Mouse (Mus musculus) megakaryocyte, embryonic 14.5 days (primary cell): ENCODE results near the gene Tmem95. TPM values are rescaled to one million over a fixed set of nuclear protein-coding genes. Genes with fewer than 3 reads are reported as not detected.
A peak's percentile ranks its signal among the peaks of the same experiment; 100 is the strongest.

Experiments
- H3K27me3 ChIP-seq: replicated peaks from 2 replicates; pipeline ENCODE3; 2012; ENCODE audit warnings: inconsistent platforms
- H3K36me3 ChIP-seq: replicated peaks from 2 replicates; pipeline ENCODE3; 2012; ENCODE audit warnings: low read length, inconsistent platforms, mixed read lengths
- H3K4me1 ChIP-seq: 2 replicates; pipeline ENCODE4 v1.6.1; 2012; ENCODE audit warnings: inconsistent platforms
- H3K4me3 ChIP-seq: replicated peaks from 2 replicates; pipeline ENCODE3; 2012; ENCODE audit warnings: moderate library complexity, mild to moderate bottlenecking, inconsistent platforms
- H3K9me3 ChIP-seq: 2 replicates; pipeline ENCODE4 v1.6.1; 2012; ENCODE audit warnings: inconsistent platforms
- FLI1 ChIP-seq: IDR thresholded peaks from 2 replicates; pipeline ENCODE4 v1.6.1; 2012; ENCODE audit warnings: low read length, inconsistent platforms, mixed read lengths
- GATA1 ChIP-seq: IDR thresholded peaks from 3 replicates; pipeline ENCODE4 v1.6.1; 2012; ENCODE audit warnings: mixed read lengths, low read length, inconsistent platforms, borderline replicate concordance
- polyA plus RNA-seq: library from polyadenylated mRNA; stranded (reverse); fragments of >175 nt; gene quantifications from 2 replicates; pipeline ENCODE4 v1.2.3, GENCODE M21; 2012; ENCODE audit warnings: low replicate concordance; ENCODE audit not compliant: insufficient read depth

Gene Tmem95
- polyA plus RNA-seq, 1 experiment = not detected

- Histone ChIP-seq H3K27me3 (peaks cover 63% of the 10 kb centered on the region), H3K36me3 (peaks cover 3% of the 10 kb centered on the region), H3K9me3 (no peaks in the 10 kb centered on the region), H3K4me3 (peak overlapping the region; percentile 81), H3K4me1 (peaks cover 40% of the 10 kb centered on the region)
- TF ChIP-seq FLI1 = no peak
- no peak for TF ChIP-seq GATA1
Observed at GRCm38 (mm10) chr11:69834001-69834549, 43.7 kb downstream of the Tmem95 start.

GRCm38 (mm10) chr11:69833554-69833953, 44.3 kb downstream of the Tmem95 start:
- TF ChIP-seq FLI1 = no peak
- TF ChIP-seq GATA1 = no peak
- H3K27me3 ChIP-seq = peaks cover 67% of the 10 kb centered on the region
- H3K4me3 ChIP-seq = peak overlapping the region; percentile 81

GRCm38 (mm10) chr11:69828832-69829231, 49.0 kb downstream of the Tmem95 start:
- TF ChIP-seq FLI1 (no peak), GATA1 (no peak)
- Histone ChIP-seq H3K4me3 (no peak overlapping the region), H3K27me3 (peaks cover 65% of the 10 kb centered on the region), H3K9me3 (peaks cover 12% of the 10 kb centered on the region), H3K4me1 (peaks cover 8% of the 10 kb centered on the region), H3K36me3 (peaks cover 32% of the 10 kb centered on the region)

More at GRCm38 (mm10) chr11:69833554-69833953, 44.3 kb downstream of the Tmem95 start:
- H3K9me3 ChIP-seq = no peaks in the 10 kb centered on the region
- H3K36me3 ChIP-seq = peaks cover 3% of the 10 kb centered on the region
- peaks cover 35% of the 10 kb centered on the region for H3K4me1 ChIP-seq

Other genes with a start within 250 kb of the Tmem95 start
- gene Fxr2, start 245.0 kb downstream of the Tmem95 start, polyA plus RNA-seq = 65.7 and 84.9 TPM in 2 replicates
- gene Sox15, start 222.7 kb downstream of the Tmem95 start, polyA plus RNA-seq = not detected in 2 replicates
- gene Mpdu1, start 215.4 kb downstream of the Tmem95 start, polyA plus RNA-seq = 16.2 and 31.6 TPM in 2 replicates
- 8.7 and 128 TPM in 2 replicates for gene Cd68, start 211.9 kb downstream of the Tmem95 start, polyA plus RNA-seq
- gene Eif4a1, start 205.6 kb downstream of the Tmem95 start, polyA plus RNA-seq = 144 and 601 TPM in 2 replicates
- 54.1 and 94.8 TPM in 2 replicates for gene Senp3, start 195.9 kb downstream of the Tmem95 start, polyA plus RNA-seq
- gene Tnfsf13, start 192.2 kb downstream of the Tmem95 start, polyA plus RNA-seq = 0.56 TPM in 1 of 2 replicates, not detected in the other
- 5.3 and 13.1 TPM in 2 replicates for gene Tnfsf12, start 182.2 kb downstream of the Tmem95 start, polyA plus RNA-seq
- gene Tnfsfm13, start 181.9 kb downstream of the Tmem95 start, polyA plus RNA-seq = 2.0 and 2.5 TPM in 2 replicates
- 36.5 and 129 TPM in 2 replicates for gene Polr2a, start 119.4 kb downstream of the Tmem95 start, polyA plus RNA-seq
- gene Slc35g3, start 116.0 kb downstream of the Tmem95 start, polyA plus RNA-seq = not detected in 2 replicates
- 1.9 and 3.9 TPM in 2 replicates for gene Zbtb4, start 112.1 kb downstream of the Tmem95 start, polyA plus RNA-seq
- not detected in 2 replicates for gene Chrnb1, start 82.1 kb downstream of the Tmem95 start, polyA plus RNA-seq
- 0.64 TPM in 1 of 2 replicates, not detected in the other for gene Fgf11, start 76.2 kb downstream of the Tmem95 start, polyA plus RNA-seq
- gene Tmem102, start 72.4 kb downstream of the Tmem95 start, polyA plus RNA-seq = not detected in 2 replicates
- gene Gm39566, start 62.7 kb downstream of the Tmem95 start, polyA plus RNA-seq = not detected in 2 replicates
- gene Spem2, start 59.6 kb downstream of the Tmem95 start, polyA plus RNA-seq = not detected in 2 replicates
- gene Spem1, start 55.8 kb downstream of the Tmem95 start, polyA plus RNA-seq = not detected in 2 replicates
- gene Nlgn2, start 40.2 kb downstream of the Tmem95 start, polyA plus RNA-seq = 4.9 and 17.7 TPM in 2 replicates
- gene Tmem256, start 39.5 kb downstream of the Tmem95 start, polyA plus RNA-seq = 742 and 1,105 TPM in 2 replicates
- 41.3 and 79.4 TPM in 2 replicates for gene Plscr3, start 31.6 kb downstream of the Tmem95 start, polyA plus RNA-seq
- not detected in 2 replicates for gene Tnk1, start 19.3 kb downstream of the Tmem95 start, polyA plus RNA-seq
- 0.98 TPM in 1 of 2 replicates, not detected in the other for gene Kctd11, start 3.4 kb upstream of the Tmem95 start, polyA plus RNA-seq
- gene Acap1, start 17.5 kb upstream of the Tmem95 start, polyA plus RNA-seq = 47.6 and 58.4 TPM in 2 replicates
- gene 2810408A11Rik, start 23.0 kb upstream of the Tmem95 start, polyA plus RNA-seq = 0.25 TPM in 1 of 2 replicates, not detected in the other
- gene Neurl4, start 23.1 kb upstream of the Tmem95 start, polyA plus RNA-seq = 17.6 and 26.8 TPM in 2 replicates
- gene Gps2, start 35.9 kb upstream of the Tmem95 start, polyA plus RNA-seq = 116 and 124 TPM in 2 replicates
- 2,079 and 2,119 TPM in 2 replicates for gene Eif5a, start 43.9 kb upstream of the Tmem95 start, polyA plus RNA-seq
- gene Ybx2, start 57.8 kb upstream of the Tmem95 start, polyA plus RNA-seq = 0.75 TPM in 1 of 2 replicates, not detected in the other
- gene Slc2a4, start 70.2 kb upstream of the Tmem95 start, polyA plus RNA-seq = not detected in 2 replicates
- gene Cldn7, start 86.8 kb upstream of the Tmem95 start, polyA plus RNA-seq = not detected in 2 replicates
- 289 and 291 TPM in 2 replicates for gene Ctdnep1, start 103.1 kb upstream of the Tmem95 start, polyA plus RNA-seq
- 11.0 TPM in 1 of 2 replicates, not detected in the other for gene Elp5, start 104.5 kb upstream of the Tmem95 start, polyA plus RNA-seq
- gene Gabarap, start 113.1 kb upstream of the Tmem95 start, polyA plus RNA-seq = 495 and 977 TPM in 2 replicates
- gene Phf23, start 117.8 kb upstream of the Tmem95 start, polyA plus RNA-seq = 24.1 and 85.6 TPM in 2 replicates
- 28.6 and 64.4 TPM in 2 replicates for gene Dvl2, start 122.6 kb upstream of the Tmem95 start, polyA plus RNA-seq
- 12.7 and 34.2 TPM in 2 replicates for gene Acadvl, start 137.4 kb upstream of the Tmem95 start, polyA plus RNA-seq
- gene Dlg4, start 138.9 kb upstream of the Tmem95 start, polyA plus RNA-seq = 16.1 and 22.0 TPM in 2 replicates
- 0.36 TPM in 1 of 2 replicates, not detected in the other for gene Asgr1, start 176.1 kb upstream of the Tmem95 start, polyA plus RNA-seq
- gene Asgr2, start 214.6 kb upstream of the Tmem95 start, polyA plus RNA-seq = 0.09 TPM in 1 of 2 replicates, not detected in the other